Mouse (Mus musculus) layer of hippocampus, adult 18-20 months (tissue): ENCODE data around the gene Tmbim1. TPM values are rescaled to one million over a fixed set of nuclear protein-coding genes. Genes with fewer than 3 reads are reported as not detected.
"Not testable (repeated sequence)": the region's sequence is repeated elsewhere in the genome, so short reads cannot be mapped to it uniquely, and the experiment has no call there.

Experiments
- DNase-seq, 2 experiments: peaks; one replicate each; pipeline ENCODE4 v3.0.0; 2022; ENCODE audit warnings: low spot score in 2 of 2
- long read RNA-seq: library from polyadenylated mRNA; stranded (forward); transcript quantifications from one replicate; pipeline ENCODE4 v2.0.0, GENCODE M21; 2021
- total RNA-seq, 2 experiments: library from RNA; stranded (reverse); gene quantifications; 2 replicates each; pipeline ENCODE4 v1.2.3; 2021

The Tmbim1 gene
- 10 to 100 TPM; 23.6 to 27.1 TPM for total RNA-seq
- long read RNA-seq, full-length matches to known transcripts, result 13 of 20 reads
- long read RNA-seq, partial matches to known transcripts, result 0 of 20 reads
- long read RNA-seq, other reads (novel, unspliced or antisense), result 7 of 20 reads

DNA sequence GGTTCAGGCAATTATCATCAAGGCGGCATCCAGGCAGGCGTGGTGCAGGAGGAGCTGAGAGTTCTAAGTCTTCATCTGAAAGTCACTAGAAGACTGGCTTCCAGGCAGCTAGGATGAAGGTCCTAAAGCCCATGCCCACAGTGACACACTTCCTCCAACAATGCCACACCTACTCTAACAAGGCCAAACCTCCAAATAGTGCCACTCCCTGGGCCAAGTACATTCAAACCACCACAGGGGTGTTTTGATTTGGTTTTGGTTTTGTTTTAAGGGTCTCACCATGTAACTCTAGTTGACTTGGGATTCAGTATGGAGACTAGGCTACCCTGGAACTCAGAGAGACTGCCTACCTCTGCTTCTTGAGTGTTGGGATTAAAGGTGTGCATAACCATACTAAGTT, at the start of gene Tmbim1:
Gene Tmbim1, minus strand, starts transcription at position 101 of the 400 bp plus-strand sequence.
- no peak for DNase-seq

DNA sequence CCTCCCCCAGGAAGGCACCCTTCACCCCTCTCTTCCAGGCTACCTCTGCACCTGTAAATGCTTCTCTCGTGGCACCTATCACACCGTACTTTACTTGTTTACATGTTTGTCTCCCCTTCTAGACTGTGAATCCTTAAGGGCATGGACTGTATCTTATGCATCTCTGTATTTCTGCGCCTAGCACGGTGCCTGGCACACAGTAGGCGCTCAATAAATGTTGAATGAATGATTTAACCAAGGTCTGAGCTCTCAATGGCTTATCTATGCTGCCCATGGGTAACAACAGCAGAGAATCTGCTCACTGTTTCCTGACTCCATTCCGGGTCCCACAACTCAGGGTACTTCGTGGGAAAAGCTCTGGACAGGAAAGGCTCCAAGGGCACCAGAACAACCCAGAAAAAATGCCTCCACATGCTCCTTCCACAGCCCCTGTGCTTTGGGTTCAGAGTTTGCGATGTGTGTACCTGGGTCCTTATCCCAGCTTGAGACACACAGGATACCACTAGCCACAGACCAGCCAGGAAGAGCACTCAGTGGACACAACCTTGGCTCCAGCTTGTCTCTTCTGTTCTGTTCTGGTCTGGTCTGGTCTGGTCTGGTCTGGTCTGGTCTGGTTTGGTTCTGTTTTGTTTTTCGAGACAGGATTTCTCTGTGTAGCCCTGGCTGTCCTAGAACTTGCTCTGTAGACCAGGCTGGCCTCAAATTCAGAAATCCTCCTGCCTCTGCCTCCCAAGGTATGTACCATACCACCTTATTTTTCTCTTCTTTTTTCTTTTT, 48.2 kb upstream of the Tmbim1 start:
- DNase-seq, result no peak

DNA sequence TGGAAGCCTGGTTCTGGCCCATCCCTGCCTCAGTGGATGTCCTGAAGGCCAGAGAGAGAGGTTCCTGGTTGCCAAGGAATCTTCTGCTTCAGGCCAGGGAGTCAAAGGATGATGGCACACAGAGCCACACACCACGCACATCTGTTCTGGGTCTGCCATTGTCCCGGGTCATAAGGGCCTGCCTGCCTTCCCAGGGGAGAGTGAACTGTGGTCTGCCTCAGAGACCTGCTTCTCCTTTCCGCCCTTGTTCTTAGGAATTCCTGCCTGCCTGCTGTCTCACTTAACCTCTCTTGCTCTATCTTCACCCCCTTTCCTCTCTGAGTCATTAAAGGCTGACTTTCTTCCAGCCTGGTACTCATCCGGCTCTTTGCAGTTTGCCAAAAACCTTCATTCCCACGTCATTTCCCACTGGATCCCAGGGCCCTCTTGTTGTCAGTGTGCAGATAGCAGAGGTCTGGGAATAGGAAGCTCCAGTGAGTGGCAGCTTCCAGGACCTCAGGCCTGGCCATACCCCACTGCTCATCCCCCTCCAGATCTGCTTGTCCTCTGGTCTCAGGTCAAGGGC, 47.2 kb upstream of the Tmbim1 start:
- DNase-seq, result no peak

DNA sequence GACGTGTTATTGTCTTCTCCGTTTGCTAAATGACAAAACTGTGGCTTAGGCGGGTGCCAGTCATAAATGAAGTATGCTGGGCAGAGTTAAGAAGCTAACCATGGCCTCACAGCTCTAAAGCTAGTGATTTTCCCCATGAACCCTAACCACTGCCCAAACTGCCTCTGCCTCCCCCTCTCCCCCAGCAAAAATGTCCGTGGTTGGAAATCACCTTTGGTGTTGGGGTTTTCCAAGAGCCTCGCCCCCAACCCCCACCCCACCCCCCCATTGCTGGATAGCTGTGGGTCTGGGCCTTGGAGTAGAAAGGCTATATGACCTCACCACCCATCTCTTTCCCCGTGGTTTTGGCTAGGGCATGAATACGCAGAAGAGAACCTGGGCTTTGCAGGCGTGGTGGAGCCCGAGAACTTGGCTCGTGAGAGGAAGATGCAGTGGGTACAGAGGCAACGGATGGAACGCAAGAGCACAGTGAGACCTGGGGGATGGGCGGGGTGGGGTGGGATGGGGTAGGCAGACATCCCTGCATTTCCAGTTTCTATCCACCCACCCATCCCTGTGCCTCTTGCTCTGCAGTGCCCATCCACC, 45.9 kb upstream of the Tmbim1 start:
- no peak for DNase-seq

DNA sequence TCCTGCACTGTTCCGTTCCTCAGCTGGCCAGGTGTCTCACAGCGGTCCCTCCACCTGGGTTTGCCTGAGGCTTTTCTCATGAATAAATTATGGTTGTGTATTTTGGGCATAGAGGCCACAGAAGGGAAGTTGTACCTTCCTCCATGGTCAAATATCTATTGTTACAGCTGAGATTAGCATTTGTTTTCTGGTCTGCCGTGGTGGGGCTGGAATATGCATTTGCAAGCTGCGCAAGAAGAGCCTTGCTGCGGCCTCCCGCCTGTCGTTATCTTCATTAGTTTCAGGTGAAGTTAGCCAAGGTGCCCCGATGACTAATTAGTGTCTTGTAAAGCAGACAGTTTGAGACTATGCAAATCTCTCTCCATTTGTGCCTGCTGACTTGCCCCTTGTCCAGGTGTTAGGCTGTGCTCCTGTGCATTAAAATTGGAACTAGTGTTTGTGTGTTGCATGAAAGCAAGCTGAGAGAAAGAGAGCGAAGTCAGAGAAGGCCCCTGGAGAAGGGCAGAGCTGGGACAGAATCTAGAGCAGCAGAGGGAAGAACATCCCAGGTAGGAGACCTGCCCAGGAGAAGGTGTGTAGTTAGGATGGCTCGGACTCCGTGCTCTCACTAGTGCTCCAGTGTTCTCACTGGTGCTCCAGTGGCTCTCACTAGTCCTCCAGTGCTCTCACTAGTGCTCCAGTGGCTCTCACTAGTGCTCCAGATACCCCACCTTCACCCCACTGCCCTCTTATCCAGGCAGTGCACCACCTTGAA, 38.9 kb upstream of the Tmbim1 start:
- DNase-seq, result no peak

DNA sequence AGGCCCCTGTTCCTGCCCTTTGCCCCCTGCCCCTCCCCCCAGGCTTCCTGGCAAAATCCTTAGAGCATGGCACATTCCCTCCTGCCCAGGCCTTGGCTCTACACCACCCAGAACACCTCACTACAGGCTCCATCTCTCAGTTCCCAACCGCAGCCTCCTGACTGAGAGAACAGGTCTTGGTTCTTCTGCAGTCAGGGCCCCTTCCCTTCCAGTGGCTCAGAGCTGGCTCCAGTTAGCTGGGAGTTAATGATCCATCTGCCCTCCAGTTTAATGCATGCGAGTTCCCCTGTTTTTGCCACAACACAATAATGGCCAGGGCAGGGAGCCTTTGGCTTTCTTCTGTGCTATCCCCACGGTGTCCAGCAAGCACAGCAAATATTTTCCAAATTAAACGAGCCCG, 37.7 kb upstream of the Tmbim1 start:
- DNase-seq, result no peak

DNA sequence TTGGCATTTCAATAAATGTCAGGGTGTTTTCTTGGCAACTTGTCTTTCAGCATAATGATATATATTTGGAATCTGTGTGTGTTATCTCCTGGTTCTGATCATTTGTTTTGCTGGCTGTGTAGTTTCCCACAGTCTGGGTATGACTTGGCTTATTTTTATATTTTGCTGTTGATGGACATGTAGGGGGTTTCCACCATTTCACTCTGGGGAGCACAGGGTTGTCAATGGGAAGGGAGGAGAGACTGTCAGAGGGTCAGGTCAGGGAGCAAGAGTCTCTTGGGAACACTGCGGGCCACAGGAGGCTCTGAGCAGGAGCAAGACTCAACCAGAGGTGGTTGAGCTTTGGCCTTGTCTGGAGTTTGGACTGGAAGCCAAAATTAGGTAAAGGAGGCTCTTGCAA, 36.9 kb upstream of the Tmbim1 start:
- DNase-seq, result no peak

DNA sequence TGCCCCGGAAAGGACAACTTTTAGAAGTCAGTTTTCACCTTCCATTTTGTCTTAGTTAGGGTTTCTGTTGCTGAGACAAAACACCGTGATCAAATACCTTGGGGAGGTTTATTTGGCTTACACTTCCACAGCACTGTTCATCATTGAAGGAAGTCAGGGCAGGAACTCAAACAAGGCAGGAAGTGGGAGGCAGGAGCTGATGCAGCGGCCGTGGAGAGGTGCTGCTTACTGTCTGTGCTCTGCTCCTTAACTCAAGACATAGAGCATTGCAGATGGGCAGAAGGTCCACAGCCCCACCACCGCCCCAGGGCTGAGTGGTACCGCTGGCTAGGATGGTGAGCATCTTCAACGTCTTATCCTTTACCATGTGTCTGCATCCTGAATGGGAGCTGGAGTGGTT, 36.5 kb upstream of the Tmbim1 start:
- DNase-seq, result peak in 1 of 2 experiments; percentile 42

DNA sequence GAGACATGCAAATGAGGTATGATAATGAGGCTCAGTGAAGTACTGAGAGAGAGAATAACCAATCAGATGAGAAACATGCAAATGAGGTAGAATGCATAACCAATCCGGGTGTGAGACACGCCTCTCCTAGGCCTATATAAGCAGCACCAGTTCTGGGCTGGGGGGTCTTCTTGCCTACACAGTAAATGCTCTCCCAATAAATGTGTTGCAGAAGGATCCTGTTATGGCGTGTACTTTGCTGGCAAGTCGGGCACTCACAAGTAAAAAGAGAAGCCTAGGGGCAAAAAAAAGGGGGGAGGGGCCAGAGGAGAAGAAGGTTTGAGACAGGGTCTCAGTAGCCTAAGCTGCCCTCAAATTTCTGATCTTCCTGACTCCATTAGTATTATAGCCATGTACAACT, 35.6 kb upstream of the Tmbim1 start:
- DNase-seq, result not testable (repeated sequence)

DNA sequence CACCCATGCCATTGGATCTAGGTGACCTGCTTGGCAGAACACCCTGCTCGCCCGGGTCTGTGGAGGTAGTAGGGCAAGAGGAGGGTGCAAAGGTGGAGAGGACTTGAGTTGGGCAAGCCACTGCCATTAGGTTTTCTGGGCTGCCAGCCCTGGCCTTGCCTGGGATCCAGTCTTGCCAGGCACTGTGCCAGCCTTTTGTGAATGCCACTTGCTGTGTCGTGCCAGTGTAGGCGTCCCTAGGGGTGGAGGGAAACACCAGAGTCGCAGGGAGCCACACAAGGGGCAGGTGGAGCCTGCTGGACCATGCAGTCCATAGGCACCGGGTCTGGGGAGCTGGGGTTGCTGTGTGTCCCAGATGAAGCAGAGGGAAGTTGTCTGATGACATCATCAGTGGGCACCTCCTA, 34.9 kb upstream of the Tmbim1 start:
- peak; percentile 35 to 73 for DNase-seq

DNA sequence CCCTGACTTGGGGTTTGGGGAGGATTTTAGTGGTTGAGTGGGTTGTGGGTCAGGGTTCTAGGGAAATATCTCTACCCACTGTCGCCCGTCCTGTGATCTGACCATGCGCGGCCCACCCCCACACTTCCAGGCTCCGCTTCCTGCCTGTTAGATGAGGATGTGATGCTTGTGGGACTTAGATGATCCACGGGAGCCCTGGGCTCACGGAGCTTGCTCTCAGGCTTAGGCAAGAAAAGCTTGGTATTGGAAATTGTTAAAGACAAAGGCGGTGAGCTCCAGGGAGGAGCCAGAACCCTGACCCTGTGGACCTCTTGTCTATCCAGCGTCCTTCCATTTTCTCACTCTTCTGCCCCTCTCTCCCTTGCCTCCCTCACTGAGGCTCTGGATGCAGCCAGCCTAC, 34.5 kb upstream of the Tmbim1 start:
- DNase-seq, result no peak

DNA sequence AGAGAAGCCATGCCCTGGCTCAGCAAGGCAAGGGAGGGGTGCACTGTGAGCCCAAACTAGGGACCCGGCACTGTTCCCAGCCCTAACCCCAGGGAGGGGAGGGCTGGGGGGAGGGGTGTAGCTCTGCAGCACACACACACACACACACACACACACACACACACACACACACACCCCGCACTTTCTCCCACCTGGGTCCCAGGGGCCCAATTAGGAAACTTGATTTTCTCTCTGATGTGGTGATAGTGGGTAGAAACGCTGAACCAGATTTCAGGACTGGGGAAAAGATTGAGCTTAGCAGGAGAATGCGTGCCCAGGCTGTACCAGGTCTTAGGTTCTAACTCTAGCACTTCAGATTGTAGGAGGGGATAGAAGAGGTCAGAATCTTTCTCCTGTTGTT, 33.2 kb upstream of the Tmbim1 start:
- DNase-seq, result no peak

DNA sequence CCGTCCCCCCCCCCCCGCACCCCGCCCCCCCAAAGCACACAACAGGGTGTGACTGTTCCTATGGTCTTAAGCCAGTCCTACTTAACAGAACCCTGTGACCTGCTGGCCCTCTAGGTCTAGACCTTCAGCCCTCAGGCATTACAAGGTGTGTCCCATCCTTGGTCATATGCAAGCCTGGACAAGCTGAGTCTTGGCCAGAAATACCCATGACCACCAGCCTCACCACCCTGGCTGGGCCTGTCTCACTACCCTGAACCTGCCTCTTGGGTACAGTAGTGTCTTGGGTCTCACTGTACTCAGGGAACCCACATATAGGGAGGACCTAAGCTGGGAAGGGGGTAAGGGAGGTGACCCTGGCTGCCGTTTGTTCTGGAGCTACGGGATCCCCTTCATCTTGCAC, 32.6 kb upstream of the Tmbim1 start:
- no peak for DNase-seq

DNA sequence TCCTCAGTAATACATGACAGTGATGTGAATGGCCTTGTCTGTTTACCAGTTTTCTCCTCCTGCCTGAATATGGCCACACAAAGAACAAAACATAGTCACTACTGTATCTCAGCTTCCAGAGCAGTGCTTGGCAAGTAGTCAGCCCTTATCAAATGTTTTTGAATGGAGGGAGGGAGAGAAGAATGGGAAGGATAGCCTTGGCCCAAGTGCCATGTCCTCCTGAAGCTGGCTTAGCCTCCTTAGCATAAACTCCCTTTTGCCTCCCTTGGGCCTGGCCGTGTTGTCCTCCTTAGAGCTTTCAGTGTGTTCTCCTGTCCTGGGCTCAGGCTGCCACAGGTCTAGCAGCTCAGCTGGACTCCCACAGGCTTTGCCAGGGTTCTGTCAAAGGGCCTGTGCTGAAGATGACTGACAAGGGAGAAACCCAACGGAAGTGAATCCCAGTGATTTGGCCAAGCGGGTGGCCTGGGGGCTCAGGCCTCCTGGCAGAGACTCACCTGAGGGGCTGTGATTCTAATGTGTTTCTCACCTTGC, 31.9 kb upstream of the Tmbim1 start:
- DNase-seq, result no peak

DNA sequence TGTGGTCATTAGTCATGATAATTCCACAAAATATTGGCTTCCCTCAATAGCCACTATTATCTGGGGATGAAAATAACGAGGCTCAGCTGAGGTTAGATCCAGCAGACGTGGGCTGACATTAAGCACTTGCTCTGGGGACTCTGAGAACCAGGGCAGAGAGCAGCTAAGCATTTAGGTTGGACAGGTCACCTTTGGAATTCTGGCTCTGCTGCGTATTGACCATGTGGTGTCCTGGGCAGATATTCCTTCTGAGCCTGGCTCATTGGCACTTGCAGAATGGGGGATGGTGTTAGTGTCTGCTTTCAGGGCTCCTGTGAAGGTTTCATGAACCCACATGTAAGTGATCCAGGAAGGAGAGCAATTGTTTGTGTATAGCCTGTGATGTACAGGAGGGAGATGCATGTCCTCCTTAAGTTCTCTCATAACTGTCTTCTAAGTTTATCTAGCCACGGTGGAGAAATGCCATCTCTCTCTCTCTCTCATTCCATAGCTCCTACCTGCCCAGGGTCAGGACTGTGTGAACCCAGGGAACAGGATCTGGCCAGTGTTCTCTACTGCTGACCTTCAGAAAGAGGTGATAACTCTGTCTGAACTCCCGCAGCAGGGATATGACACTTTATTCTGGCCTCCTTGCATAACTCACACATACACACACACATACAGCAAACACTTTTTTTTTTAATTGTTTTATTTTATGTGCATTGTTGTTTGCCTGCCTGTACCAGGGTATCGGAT, 30.2 kb upstream of the Tmbim1 start:
- no peak for DNase-seq

DNA sequence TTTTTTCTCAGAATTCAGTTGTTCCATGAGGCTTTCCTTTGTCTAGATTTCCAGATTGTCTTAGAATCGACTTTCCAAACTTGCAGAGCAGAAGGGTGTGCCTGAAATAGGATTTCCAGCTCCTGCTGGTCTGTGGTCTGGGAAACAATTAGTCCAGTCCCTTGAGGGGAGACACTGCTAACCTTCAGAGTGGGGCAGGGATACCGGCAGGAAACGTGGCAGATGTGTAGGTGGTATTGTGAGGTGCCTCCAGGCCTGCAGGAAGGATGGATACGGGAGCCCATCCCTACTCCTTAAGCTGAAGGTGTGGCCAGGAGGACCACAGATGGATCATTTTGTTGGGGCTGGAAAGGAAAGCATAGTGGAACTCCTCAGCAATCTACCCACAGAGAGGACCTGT, 29.6 kb upstream of the Tmbim1 start:
- no peak for DNase-seq

DNA sequence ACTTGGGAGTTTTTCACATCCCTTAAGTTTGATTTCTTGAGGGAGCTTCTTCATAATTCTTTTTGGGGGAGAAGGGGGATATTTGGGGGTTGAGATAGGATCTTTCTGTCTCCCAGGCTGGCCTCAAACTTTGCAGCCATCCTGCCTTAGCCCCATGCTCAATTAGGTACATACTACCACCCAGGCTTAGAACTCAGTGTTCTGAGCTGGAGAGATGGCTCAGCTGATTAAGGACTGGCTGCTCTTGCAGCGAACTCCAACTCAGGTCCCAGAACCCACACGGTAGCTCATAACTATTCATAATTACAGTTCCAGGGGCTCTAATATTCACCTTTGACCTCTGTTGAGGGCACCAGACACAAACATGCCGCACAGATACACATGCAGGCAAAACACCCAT, 29.2 kb upstream of the Tmbim1 start:
- DNase-seq, result no peak

DNA sequence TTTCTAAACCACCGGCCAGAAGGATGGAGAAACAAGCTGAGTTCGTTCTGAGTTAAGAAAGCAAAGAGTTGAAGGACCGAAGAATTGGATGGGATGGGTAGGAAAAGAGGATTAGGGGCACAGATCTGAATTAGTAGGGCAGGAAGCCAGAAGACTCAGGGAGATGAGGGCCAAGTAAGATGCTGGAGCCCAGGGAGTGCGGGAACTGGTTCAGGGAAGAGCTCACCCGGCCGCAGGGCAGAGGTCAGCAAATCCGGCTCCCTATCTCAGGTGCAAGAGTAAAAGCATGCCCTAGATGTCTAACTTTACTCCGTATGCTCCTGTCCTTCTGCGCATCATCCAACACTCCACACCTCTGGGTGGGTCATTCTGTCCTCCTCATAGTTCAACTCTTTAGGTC, 27.5 kb upstream of the Tmbim1 start:
- DNase-seq, result no peak

DNA sequence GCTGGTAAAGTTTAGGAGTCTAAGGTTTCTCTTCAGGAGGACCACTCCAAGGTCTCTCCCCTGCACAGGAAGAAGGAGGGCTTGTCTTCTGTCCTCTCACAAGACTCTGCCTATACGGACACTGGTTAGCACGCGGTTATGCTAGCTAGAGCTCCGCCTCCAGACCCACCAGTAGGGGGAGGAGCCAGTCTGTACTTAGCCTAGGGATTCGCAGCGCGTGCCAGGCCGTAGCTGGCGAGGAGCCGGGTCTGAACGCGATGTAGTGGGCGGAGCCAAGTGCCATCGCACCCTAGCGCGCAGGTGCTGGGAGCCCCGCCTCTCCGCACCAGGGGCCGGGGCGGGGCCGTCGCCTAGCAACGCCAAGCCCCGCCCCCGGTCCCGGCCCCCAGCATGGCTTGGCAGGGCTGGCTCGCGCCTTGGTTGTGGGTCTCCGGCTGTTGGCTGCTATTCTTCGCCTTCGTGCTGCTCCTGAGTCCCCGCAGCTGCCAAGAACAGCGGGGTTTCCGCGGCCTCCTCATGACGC, 26.9 kb upstream of the Tmbim1 start:
- peak; percentile 94 to 98 for DNase-seq

DNA sequence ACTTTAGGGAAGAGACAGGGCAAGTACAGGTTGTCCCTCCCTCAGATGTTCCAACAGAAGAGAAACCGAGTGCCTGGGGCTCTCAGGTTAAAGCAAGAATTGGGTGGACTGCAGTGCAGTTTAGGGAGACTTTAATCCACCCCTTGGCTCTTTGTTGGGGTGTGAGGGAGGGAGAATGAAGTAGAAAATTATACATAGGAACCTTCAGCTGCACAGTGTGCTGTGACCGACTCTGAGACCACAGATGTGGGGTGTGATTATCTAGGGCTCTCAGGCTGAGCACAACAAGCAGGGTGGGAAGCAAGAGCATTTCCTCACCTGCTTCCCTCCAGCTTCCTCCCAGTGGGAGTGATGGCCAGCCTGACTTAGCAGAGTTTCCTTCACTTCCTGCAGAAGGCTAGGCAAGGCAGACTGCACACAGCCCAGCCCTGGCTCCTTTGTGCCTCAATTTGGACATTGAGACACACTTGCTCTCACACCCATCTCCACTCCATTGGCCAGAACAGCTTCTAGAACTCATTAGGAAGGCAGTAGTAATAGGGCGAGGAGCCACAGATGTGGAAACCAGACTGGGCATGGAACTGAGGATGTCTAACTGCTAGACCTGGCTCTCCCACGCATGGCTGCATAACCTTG, 25.7 kb upstream of the Tmbim1 start:
- DNase-seq, result no peak
